Mouse (Mus musculus) thymus, postnatal 10 days (tissue): ENCODE results near the gene Vmn2r114.
"Not testable (repeated sequence)": the region's sequence is repeated elsewhere in the genome, so short reads cannot be mapped to it uniquely, and the experiment has no call there.

Experiments
- DNase-seq, 2 experiments: peaks; one replicate each; pipeline ENCODE4 v3.0.0; 2021; ENCODE audit warnings: low spot score in 2 of 2

The Vmn2r114 gene

GRCm38 (mm10) chr17:23312437-23312836 lies at the start of gene Vmn2r114:
Gene Vmn2r114 (minus strand): TSS chr17:23312537.
- not testable (repeated sequence) for DNase-seq

DNA sequence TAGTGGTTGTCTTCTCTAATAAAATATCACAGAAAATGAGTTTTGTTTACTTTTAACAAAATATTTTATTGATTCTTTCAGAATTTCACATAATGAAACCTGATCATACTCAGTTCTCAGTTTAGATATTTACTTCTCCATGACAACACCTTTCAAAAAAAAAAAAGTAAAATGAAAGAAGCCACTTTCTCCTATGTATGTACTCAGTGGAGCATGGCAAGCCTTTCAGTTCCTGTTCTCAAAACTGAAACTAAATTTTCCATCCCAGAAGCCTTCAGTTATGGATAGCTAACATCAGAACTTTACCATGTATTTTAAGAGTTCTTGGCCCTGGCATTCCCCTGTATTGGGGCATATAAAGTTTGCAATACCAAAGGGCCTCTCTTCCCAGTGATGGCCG lies 39.3 kb upstream of the Vmn2r114 start:
- DNase-seq, result no peak

GRCm38 (mm10) chr17:23343441-23343840 lies 31.1 kb upstream of the Vmn2r114 start, which contains the start of gene Vmn2r115:
Gene Vmn2r115 (plus strand): TSS chr17:23343741.
- DNase-seq, result not testable (repeated sequence)

DNA sequence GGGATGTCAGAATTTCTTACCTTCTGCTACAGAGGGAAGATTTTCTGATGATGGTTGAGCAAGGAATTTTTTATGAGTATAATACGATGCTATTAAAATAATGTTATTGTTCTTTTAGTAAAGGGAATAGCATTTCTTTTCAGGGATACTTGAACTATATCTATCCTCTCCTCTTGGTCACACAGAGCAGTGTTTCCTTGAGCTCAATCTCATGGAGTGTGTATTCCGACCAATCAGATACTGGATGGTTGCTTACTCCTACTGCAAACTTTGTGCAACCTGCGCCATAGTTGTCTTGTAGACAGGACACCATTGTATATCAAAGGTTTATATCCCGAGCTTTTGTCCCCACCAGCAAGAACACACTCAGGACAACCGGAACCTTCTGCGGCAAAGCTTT lies 18.3 kb upstream of the Vmn2r114 start:
- no peak for DNase-seq
